Mouse (Mus musculus) C2C12 (cell line): Measurements from ENCODE around the gene Tnf.

ENCODE experiments used
- CEBPB ChIP-seq: IDR thresholded peaks from one replicate; pipeline ENCODE4 v1.6.1; 2011; ENCODE audit warnings: low read depth, mild to moderate bottlenecking, control low read depth, moderate library complexity
- CTCF ChIP-seq: IDR thresholded peaks from one replicate; pipeline ENCODE4 v1.5.1; 2011; ENCODE audit not compliant: control insufficient read depth, insufficient read depth, insufficient read length
- FOSL1 ChIP-seq: IDR thresholded peaks from one replicate; pipeline ENCODE4 v1.8.0; 2011; ENCODE audit warnings: mild to moderate bottlenecking, low read length; ENCODE audit not compliant: poor library complexity, insufficient read depth, severe bottlenecking
- MAX ChIP-seq: IDR thresholded peaks from one replicate; pipeline ENCODE4 v1.6.1; 2011; ENCODE audit warnings: mild to moderate bottlenecking, control low read depth
- MYOD1 ChIP-seq: IDR thresholded peaks from one replicate; pipeline ENCODE4 v1.6.1; 2011; ENCODE audit warnings: low read depth; ENCODE audit not compliant: control insufficient read depth, insufficient read length
- MYOG ChIP-seq: IDR thresholded peaks from one replicate; pipeline ENCODE4 v1.6.1; 2011; ENCODE audit not compliant: control insufficient read depth, insufficient read length; ENCODE audit errors: extremely low read depth
- USF1 ChIP-seq: IDR thresholded peaks from one replicate; pipeline ENCODE4 v1.6.1; 2011; ENCODE audit warnings: low read depth, mild to moderate bottlenecking, control low read depth, moderate library complexity

DNA sequence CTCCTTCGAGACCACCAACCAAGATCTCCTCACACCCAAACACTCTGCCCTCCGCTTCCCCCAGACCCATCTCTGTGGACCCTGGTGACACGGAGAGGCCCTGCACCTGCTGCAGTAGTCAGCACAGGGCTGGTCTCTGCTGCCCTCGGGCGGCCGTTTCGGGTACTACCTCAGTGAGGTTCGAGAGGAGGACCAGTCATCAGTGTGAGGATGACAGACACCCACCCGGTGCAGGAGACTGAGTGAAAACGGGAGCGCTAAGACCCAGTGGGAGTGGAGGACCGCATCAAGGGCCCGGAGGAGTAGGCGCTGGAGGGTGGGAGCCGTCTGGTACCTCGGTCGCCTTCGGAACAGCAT lies 34.6 kb upstream of the Tnf start:
- no peak for TF ChIP-seq USF1
- peak; percentile 88 for TF ChIP-seq CTCF
- TF ChIP-seq MYOD1 = peak; percentile 85
- TF ChIP-seq CEBPB = no peak
- TF ChIP-seq MAX = no peak
- no peak for TF ChIP-seq MYOG
- no peak for TF ChIP-seq FOSL1
